Mouse (Mus musculus): ENCODE results near the gene Ccdc170. TPM values are rescaled to one million over a fixed set of nuclear protein-coding genes. Genes with fewer than 3 reads are reported as not detected.

The Ccdc170 gene
- under 1 TPM; 0.36 to 0.73 TPM for total RNA-seq (2023)

DNA sequence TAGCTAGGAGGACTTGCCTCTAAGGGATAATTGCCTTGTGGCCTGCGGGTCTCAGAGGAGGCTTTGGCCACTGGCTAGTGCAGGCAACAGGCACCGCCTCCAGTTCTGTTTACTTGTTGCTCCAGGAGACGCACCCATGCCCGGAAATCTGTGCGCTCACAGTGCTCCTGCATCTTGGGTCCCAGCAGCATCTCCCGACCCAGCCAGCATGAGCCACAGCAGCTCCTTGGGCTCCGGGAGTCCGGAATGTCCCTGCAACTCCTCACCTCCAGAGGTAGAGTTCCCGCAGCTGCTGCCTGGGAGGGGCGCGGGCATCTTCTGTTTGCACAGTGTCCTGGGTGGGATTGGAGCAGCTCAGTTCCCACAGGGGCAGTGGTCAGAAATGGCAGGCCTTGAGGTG is at the start of gene Ccdc170:
Gene Ccdc170 (plus strand): TSS at position 148 of the 400 bp plus-strand sequence.

DNA sequence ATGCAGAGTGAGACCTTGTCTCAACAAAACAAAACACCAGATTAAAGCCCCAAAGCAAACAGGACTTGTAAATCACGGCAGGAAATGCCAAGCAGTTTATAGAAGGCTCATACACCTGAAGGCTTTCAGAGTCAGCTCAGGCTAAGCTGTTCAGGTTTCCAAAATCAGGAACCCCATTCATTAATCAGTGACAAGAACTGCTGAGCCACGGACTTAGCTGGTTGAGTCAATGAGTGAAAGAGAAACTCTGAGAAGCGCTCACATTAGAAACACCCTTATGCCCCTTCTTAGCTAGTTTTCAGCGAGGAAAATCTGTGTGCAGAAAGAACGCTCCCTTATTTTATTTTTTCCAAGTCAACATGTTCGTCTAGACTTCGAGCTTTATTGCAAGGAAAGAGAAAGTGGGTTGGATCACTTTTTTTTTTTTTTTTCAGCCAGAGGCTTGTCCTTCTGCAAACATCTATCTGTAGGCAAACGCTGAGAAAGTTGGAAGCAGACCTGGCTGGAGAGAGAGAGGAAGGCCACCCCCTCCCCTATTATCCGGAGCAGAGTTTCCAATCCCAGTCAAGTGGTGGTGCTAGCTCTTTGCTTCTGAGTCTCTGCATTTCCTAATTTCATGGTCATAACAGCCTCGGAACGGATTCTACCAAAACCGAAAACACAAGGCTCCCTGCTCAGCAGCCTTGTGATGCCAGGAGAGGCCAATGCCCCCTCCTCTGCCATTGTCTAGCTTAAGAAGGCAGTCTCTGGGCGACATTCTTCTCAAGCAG is 129.3 kb downstream of the Ccdc170 start, which contains the start of gene Esr1:
Gene Esr1 (plus strand): TSS at position 208 of the 770 bp plus-strand sequence.

Other genes with a start within 250 kb of the Ccdc170 start
- gene Akap12, start 216.1 kb upstream of the Ccdc170 start, total RNA-seq (2023): 1 to 10 TPM; 1.8 to 2.3 TPM
- 10 to 100 TPM; 32.0 to 32.4 TPM for gene Zbtb2, start 94.4 kb upstream of the Ccdc170 start, total RNA-seq (2023)
- 10 to 100 TPM; 38.6 to 39.2 TPM for gene Rmnd1, start 50.1 kb upstream of the Ccdc170 start, total RNA-seq (2023)
- gene Armt1, start 50.0 kb upstream of the Ccdc170 start, total RNA-seq (2023): 10 to 100 TPM; 20.0 to 20.9 TPM
- gene Esr1, start 129.1 kb downstream of the Ccdc170 start, total RNA-seq (2023): 1 to 10 TPM; 2.5 to 5.0 TPM

All from T-cell, adult 66 days (primary cell).